1 mouse cellular context compared by ENCODE assay signal in the genomic region with DNA sequence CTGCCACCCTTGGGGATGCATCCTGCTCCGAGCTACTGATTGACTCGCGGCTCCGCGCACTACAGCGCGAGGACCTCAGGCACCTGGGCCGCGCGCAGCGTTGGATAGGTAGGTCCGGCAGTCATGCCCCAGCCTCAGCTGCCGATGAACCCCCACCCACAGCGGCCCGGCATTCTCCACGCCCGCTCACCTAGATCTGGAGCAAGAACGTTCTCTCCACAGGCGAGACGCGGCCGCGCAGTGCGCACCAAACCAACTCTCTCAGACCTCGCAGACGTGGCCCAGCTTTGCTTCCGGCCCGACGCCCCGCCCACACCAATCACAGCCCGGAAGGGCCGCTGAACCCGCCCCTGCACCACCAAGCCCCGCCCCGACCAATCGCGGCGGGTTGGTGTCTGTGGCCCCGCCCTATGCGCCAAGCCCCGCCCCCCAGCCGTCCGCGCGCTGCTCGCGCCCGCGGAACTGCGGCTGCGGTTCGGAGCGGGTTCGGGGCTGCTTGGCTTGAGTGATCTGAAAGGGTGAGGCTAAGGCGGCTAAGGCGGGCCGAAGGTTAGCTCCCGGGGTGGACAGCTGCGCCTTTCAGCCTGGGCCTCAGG.
TF ChIP-seq lines count a peak whose summit lies in the region.

Pgm3 (minus strand) TSS at position 303 of the 596 bp plus-strand sequence.
Rwdd2a (plus strand) TSS at position 452 of the 596 bp plus-strand sequence.

TF ChIP-seq in CH12.LX, 34 proteins besides CTCF, POLR2A, EP300 and RAD21 (continued from another document):
- TF ChIP-seq TCF12 (IDR thresholded peaks at IDR 0.05; ENCODE audit: low read depth, low read length) (peak; percentile 80; the same call in 1 of the 2 replicates), ELF1 (IDR thresholded peaks at IDR 0.05; ENCODE audit: low read depth, low read length) (peak; percentile 91), SIN3A (IDR thresholded peaks at IDR 0.05; ENCODE audit: low read length) (0 out of 2 replicates have a peak, but pooled peaks have one; percentile 59), ZMIZ1 (IDR thresholded peaks at IDR 0.05; ENCODE audit: low read depth, low read length) (peak; percentile 40; the same call in 1 of the 2 replicates), CHD2 (IDR thresholded peaks at IDR 0.05; ENCODE audit: low read length) (no peak), HCFC1 (IDR thresholded peaks at IDR 0.05; ENCODE audit: low read depth, low read length) (peak; percentile 63), MAZ (IDR thresholded peaks at IDR 0.05; ENCODE audit: low read depth, low read length) (no peak)
